20 mouse cellular contexts compared by ENCODE assay signal in the genomic region with DNA sequence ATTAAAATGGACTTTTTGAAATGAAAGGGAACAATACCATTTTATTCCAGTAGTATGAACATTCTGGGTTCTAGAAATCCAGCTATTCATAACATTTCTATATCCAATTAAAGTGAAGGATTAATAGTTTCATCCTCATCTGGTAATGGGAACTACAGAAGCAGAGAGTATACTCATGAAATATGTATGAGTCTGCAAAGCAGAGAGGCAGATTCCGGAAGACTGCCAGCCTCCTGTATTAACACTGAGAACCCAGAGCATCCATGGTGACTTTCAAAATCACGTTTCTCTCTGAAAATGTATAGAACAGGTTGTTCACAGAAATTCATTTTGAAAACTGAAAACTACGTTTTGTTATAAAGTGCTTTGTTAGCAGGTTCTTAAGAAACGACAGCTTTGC.
A peak's percentile ranks its signal among the peaks of the same experiment; 100 is the strongest.
DNase-seq lines count a peak whose midpoint lies in the region; ATAC-seq lines count a peak whose summit lies in the region.
"Had no signal": no experiment of that assay in that cellular context is flagged by ENCODE, and none has a peak within 500 bp of the region (broad histone marks: within the 10 kb centered on the region; RNA-seq: fewer than 3 reads in every experiment).

No protein-coding gene starts in this region.

- no peaks in the 10 kb centered on the region for H3K27me3 ChIP-seq in midbrain, embryonic 11.5 days (ENCODE audit: control insufficient read depth, insufficient read depth, low read length)
- no peaks in the 10 kb centered on the region for H3K27me3 ChIP-seq in midbrain, embryonic 10.5 days (ENCODE audit: low read depth, poor library complexity, severe bottlenecking)
- H3K27me3 ChIP-seq in forebrain, embryonic 15.5 days: no peaks in the 10 kb centered on the region
- H3K27me3 ChIP-seq in midbrain, embryonic 16.5 days (ENCODE audit: control insufficient read depth, insufficient read depth, low read depth, low read length): no peaks in the 10 kb centered on the region
- H3K27me3 ChIP-seq: embryonic facial prominence, embryonic 13.5 days; heart, embryonic 13.5 days; intestine, embryonic 15.5 days; kidney, embryonic 15.5 days had no signal

- H3K9me3 ChIP-seq in midbrain, embryonic 11.5 days (ENCODE audit: control insufficient read depth, low read length): no peaks in the 10 kb centered on the region
- no peaks in the 10 kb centered on the region for H3K9me3 ChIP-seq in midbrain, embryonic 10.5 days (replicated peaks)
- H3K9me3 ChIP-seq in forebrain, embryonic 15.5 days: no peaks in the 10 kb centered on the region
- no peaks in the 10 kb centered on the region for H3K9me3 ChIP-seq in midbrain, embryonic 16.5 days (replicated peaks; ENCODE audit: control insufficient read depth, low read length, poor library complexity, severe bottlenecking)
- H3K9me3 ChIP-seq: embryonic facial prominence, embryonic 13.5 days; heart, embryonic 13.5 days; intestine, embryonic 15.5 days; kidney, embryonic 15.5 days had no signal

- no peak overlapping the region for H3K4me3 ChIP-seq in midbrain, embryonic 11.5 days (ENCODE audit: low read depth, low read length)
- no peak overlapping the region for H3K4me3 ChIP-seq in midbrain, embryonic 10.5 days
- H3K4me3 ChIP-seq in forebrain, embryonic 15.5 days: no peak overlapping the region
- no peak overlapping the region for H3K4me3 ChIP-seq in midbrain, embryonic 16.5 days (ENCODE audit: low read depth, low read length)
- H3K4me3 ChIP-seq: embryonic facial prominence, embryonic 13.5 days; gastrocnemius, adult 2 months; heart, embryonic 13.5 days; intestine, embryonic 15.5 days; kidney, embryonic 15.5 days had no signal

- no peak overlapping the region for H3K9ac ChIP-seq in midbrain, embryonic 11.5 days (ENCODE audit: low read length)
- no peak overlapping the region for H3K9ac ChIP-seq in forebrain, embryonic 15.5 days (replicated peaks)
- no peak overlapping the region for H3K9ac ChIP-seq in midbrain, embryonic 16.5 days (ENCODE audit: low read depth, low read length)
- H3K9ac ChIP-seq: embryonic facial prominence, embryonic 13.5 days; heart, embryonic 13.5 days; intestine, embryonic 15.5 days; kidney, embryonic 15.5 days had no signal

- no peak overlapping the region for H3K27ac ChIP-seq in midbrain, embryonic 11.5 days (ENCODE audit: low read depth, low read length)
- H3K27ac ChIP-seq in midbrain, embryonic 10.5 days (replicated peaks): no peak overlapping the region
- peak overlapping the region; percentile 60; the same call in 1 of the 2 replicates for H3K27ac ChIP-seq in forebrain, embryonic 15.5 days (replicated peaks)
- H3K27ac ChIP-seq in midbrain, embryonic 16.5 days (ENCODE audit: low read length): no peak overlapping the region
- H3K27ac ChIP-seq: embryonic facial prominence, embryonic 13.5 days; gastrocnemius, adult 2 months; heart, embryonic 13.5 days; intestine, embryonic 15.5 days; kidney, embryonic 15.5 days; stomach, postnatal 0 days had no signal

- peak; percentile 87 for ATAC-seq in frontal cortex, adult (ENCODE audit: low TSS enrichment)
- peak; percentile 62; the same call in 1 of the 2 replicates for ATAC-seq in midbrain, embryonic 11.5 days (ENCODE audit: low FRiP score)
- ATAC-seq in forebrain, embryonic 15.5 days (replicated peaks): peak; percentile 75
- ATAC-seq in midbrain, embryonic 16.5 days: peak; percentile 76
- ATAC-seq in CD4-positive, CD25-positive, alpha-beta regulatory T cell, adult 4 months: no peak
- ATAC-seq: intestine, embryonic 15.5 days had no signal

- no peak overlapping the region for H3K4me2 ChIP-seq in midbrain, embryonic 11.5 days
- no peak overlapping the region for H3K4me2 ChIP-seq in forebrain, embryonic 15.5 days (replicated peaks)
- no peak overlapping the region for H3K4me2 ChIP-seq in midbrain, embryonic 16.5 days (ENCODE audit: low read length)
- H3K4me2 ChIP-seq: embryonic facial prominence, embryonic 13.5 days; heart, embryonic 13.5 days; intestine, embryonic 15.5 days; kidney, embryonic 15.5 days had no signal

- 66% methylated on average over 4 of the region's 4 CpGs for WGBS in midbrain, embryonic 11.5 days
- WGBS in midbrain, embryonic 10.5 days: 77% methylated on average over 4 of the region's 4 CpGs
- WGBS in forebrain, embryonic 15.5 days: 45% methylated on average over 4 of the region's 4 CpGs
- WGBS in midbrain, embryonic 16.5 days: 41% methylated on average over 4 of the region's 4 CpGs

- no peaks in the 10 kb centered on the region for H3K4me1 ChIP-seq in midbrain, embryonic 11.5 days (ENCODE audit: control insufficient read depth, insufficient read depth, low read length)
- H3K4me1 ChIP-seq in midbrain, embryonic 10.5 days: peaks cover 2% of the 10 kb centered on the region; the same call in 1 of the 2 replicates
- peaks cover 20% of the 10 kb centered on the region for H3K4me1 ChIP-seq in forebrain, embryonic 15.5 days
- peaks cover 4% of the 10 kb centered on the region for H3K4me1 ChIP-seq in midbrain, embryonic 16.5 days (ENCODE audit: control insufficient read depth, insufficient read depth, low read length)
- H3K4me1 ChIP-seq: intestine, embryonic 15.5 days had no signal

- no peak for DNase-seq in frontal cortex, postnatal 10 days (ENCODE audit: low spot score in 2 of 2)
- DNase-seq in midbrain, embryonic 11.5 days (ENCODE audit: low spot score, missing footprints): no peak
- no peak for DNase-seq in midbrain, embryonic 10.5 days (ENCODE audit: low spot score)
- DNase-seq in urinary bladder, adult 18-20 months (ENCODE audit: low spot score in 2 of 2): no peak
- DNase-seq: adrenal gland, adult 8-10 months; cerebellum, adult 11-12 months; gastrocnemius, adult 2 months; heart, adult 11 months; heart, postnatal 36 days; lung, adult 18-20 months; lung, postnatal 4 days had no signal

- no peaks in the 10 kb centered on the region for H3K36me3 ChIP-seq in midbrain, embryonic 11.5 days (ENCODE audit: control insufficient read depth, insufficient read depth, low read length)
- peaks cover 27% of the 10 kb centered on the region for H3K36me3 ChIP-seq in midbrain, embryonic 10.5 days
- H3K36me3 ChIP-seq in forebrain, embryonic 15.5 days: 0 out of 2 replicates have a peak, but pooled peaks cover 4% of the 10 kb centered on the region
- H3K36me3 ChIP-seq in midbrain, embryonic 16.5 days (ENCODE audit: control insufficient read depth, insufficient read depth, low read length): no peaks in the 10 kb centered on the region
- H3K36me3 ChIP-seq: intestine, embryonic 15.5 days had no signal
